Mouse (Mus musculus): ENCODE measurements at regions not wholly inside any gene's neighbourhood (a gene's known extent, or its start where the extent isn't known, plus 50 kb on each side); places are given as distances from the start of the nearest gene placed in this dataset.

GRCm38 (mm10) chr4:70032497-70032896 lies 377.7 kb downstream of the Cdk5rap2 start:
- TF ChIP-seq CTCF (IDR thresholded peaks at IDR 0.05; ENCODE audit: borderline replicate concordance, insufficient read depth, low read depth, low read length), result no peak
- TF ChIP-seq POLR2A (IDR thresholded peaks at IDR 0.05; ENCODE audit: borderline replicate concordance, insufficient read depth, low read length), result no peak
